Mouse (Mus musculus) megakaryocyte-erythroid progenitor cell, adult 5 weeks (primary cell): ENCODE results near the gene Stx17. TPM values are rescaled to one million over a fixed set of nuclear protein-coding genes. Genes with fewer than 3 reads are reported as not detected.

Experiments used
- polyA plus RNA-seq: library from polyadenylated mRNA; stranded (reverse); fragments of >175 nt; gene quantifications from 2 replicates; pipeline ENCODE4 v1.2.3, GENCODE M21; 2012

Gene Stx17
- polyA plus RNA-seq = 4.1 and 5.0 TPM in 2 replicates

DNA sequence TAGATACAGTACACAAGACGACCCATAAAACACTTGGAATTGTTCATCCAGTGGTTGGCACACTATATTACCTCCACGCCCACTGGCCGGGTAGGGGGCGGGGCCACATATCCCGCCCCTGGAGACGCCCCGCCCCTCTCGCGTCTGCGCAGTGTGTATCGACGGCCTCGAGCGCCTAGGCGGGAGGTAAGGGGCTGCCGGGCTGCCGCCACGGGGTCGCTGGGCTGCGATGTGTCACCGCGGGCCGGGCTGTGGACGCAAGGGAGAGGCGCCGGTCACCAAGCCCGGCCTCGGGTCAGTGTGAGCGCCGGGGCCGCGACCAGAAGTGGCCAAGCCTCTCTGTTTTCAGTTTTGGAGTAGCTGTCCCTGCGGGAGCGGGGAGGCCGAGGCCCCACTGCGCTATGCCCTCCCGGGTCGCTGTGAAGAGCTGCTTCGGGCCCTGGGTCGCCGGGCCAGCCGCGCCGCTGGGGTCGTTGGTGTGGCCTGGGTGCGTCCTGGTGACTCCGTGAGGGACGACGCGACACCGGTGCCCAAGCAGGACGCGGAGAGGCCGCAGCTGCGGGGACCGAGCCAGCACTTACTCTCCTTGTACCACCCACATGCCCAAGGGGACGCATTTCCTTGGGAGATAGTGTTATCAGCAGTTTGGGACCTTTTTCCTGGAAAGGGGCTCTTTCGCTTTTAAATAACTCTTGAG, at the start of gene Stx17:
Stx17 (plus strand) TSS at position 143 of the 697 bp plus-strand sequence.

Other genes starting within 250 kb of the Stx17 start
- 61.5 and 80.4 TPM in 2 replicates for gene Nr4a3, start 79.8 kb upstream of the Stx17 start, polyA plus RNA-seq
- gene Erp44, start 154.6 kb downstream of the Stx17 start, polyA plus RNA-seq = 11.9 and 16.8 TPM in 2 replicates
- gene Invs, start 154.8 kb downstream of the Stx17 start, polyA plus RNA-seq = 5.2 and 5.3 TPM in 2 replicates